Mouse (Mus musculus) CD4-positive, CD25-positive, alpha-beta regulatory T cell, adult 2 months (primary cell): ENCODE data around the gene Dohh.

Experiments
- DNase-seq: peaks from one replicate; pipeline ENCODE4 v3.0.0-alpha.2; 2012; ENCODE audit warnings: low read depth, low spot score

The Dohh gene

DNA sequence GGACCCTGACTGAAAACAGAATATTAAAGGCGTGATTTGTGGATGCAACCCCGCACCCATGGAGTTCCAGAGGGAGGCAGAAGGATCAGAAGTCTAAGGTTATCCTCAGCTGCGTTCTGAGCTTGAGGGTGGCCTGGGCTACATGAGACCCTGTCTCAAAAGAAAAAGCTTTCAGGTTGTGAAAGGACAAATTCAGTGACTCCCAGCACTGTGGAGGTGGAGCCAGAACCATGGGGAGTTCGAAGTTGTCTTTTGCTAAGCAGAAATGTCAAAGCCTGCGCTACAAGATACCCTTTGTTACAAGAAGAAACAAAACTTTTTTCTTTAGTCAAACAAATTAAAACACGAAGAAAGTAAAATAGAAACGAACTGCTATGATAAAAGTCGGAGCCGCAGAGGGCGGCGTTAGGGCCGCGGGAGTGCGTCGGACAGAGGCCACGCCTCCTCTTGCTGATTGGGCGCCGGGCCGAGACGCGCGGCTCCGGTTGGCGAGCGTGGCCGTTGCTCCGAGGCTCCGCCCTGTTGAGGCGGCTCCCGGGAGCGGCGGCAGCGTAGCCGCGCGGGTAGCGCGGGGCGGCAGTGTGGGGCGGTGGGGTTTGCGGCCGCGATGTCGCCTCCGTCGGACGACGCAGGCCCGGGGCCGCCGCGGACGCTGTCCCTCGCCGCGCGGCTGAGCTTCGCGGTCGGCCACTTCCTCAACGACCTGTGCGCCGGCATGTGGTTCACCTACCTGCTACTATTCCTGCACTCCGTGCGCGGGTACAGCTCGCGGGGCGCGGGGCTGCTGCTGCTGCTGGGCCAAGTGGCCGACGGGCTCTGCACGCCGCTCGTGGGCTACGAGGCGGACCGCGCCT, 27.0 kb upstream of the Dohh start, which contains the start of gene Mfsd12:
Mfsd12 (plus strand) TSS at position 501 of the 854 bp plus-strand sequence.
- DNase-seq = peak; percentile 95

DNA sequence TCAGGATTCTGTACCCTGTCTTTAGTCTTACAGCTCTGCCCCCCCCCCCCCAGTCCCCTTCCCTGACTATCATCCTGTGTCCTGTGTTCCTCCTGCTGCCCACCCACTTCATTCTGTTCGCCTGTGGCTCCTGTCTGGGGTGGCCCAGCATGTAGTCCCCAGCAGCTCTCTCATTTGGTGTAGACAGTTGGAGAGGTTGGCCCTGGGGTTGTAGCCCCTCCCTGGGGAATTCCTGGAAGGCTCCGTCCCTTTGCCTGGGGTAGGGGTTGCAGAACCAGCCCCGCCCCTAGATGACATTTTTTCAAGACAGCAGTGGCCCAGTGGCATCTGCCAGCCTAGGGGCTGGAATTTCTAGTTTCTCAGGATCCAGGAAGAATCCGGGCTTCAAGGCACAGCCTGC, 26.0 kb upstream of the Dohh start:
- DNase-seq = no peak

DNA sequence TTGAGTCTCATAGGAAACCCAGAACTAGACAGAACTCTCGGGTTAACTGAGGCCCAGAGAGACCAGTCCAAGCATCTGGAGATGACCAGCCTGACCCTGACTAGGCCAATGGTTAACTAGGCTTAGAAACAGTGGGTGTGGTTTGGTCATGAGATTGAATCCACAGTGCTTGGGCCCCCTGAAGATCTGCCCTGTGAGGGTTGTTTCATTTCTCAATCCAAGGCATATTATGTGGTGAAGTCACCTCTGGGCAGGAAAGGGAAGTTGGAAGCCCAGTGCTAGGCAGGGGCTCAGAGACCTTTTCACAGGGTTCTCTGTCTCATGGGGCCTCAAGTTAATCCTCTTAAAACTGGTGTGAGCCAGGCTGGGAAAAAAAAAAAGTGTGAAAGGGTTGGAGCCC, 25.4 kb upstream of the Dohh start:
- no peak for DNase-seq

DNA sequence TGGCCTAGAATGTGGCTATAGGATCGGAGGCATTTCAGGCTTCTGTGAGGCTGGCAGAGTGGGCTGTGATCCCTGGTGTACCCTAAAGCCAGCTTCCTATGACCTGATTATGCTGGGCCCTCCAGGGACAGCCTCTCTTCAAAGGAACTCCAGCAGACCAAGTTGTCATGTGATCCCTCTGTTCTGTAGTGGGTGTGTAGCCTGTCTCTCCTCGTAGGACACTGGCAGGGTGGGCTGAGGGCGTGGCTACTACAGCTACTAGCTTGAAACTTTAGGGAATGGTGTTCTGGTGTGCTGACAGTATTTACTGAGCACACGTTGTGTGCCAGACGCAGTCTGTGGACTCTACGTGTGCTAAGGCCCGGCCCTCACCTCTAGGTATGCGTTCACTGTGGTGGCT, 23.5 kb upstream of the Dohh start:
- no peak for DNase-seq

DNA sequence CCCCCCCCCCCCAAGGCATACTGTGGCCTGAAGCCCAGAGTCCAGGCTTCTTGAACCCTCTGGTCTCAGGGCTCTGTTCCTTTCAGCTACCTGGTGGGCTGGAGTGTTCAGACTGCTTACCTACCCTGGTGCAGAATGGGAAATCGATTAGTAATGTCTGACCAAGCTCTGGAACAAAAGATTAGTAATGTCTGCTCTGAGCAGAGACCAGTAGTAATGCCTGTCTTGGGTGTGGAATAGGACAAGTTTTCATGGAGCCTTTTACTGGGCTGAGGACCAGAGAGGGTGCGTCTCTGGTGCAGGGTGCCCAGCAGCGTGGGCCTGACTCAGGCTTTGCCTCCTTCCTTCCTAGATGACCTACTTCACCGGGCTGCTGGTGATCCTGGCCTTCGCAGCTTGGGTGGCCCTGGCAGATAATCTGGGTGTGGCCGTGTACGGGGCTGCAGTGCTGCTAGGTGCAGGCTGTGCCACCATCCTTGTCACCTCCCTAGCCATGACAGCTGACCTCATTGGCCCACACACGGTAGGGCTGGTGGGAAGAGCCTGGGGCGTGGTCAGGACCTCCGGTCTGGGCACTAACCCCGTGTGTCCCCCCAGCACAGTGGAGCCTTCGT, 21.8 kb upstream of the Dohh start:
- no peak for DNase-seq

DNA sequence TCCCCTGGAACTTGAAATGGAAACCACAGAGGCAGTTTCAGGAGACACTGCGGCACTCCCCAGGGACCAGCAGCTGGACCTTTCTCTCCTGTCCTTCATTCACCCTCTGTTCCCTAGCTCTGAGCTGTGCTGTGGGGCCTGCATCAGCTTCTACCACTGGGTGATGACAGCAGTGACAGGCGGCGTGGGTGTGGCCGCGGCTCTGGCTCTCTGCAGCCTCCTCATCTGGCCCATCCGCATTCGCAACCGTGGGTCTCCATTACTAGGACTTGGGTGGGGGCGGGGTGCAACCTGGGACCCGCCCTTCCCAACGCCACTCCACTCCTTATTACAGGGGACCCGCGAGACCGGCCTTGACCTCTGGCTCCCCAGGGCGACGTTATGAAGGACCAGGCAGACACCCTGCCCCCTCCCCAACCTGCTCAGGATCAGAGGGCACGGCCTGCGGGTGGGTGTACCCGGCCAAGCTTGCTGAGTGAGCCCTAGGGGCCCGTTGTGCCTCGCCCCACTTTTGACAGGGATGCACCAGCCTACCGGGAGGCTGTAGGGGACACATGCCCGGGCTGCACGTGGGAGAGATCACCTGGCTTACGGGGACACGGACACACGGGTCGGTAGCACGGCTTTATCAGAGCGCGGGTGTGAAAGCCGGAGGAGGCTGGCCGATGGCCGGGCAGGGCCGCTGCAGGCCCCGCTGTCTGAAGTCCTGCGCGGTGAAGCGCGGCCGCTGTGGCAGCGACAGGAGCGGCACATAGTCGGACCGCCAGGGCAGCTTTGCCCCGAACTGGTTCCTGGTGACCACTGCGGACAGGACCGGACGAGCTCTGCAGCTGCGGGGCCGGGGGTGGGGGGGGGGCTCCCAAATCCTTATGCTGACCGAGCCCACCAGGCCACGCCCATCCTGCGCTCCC, 20.5 kb upstream of the Dohh start:
- DNase-seq = no peak

DNA sequence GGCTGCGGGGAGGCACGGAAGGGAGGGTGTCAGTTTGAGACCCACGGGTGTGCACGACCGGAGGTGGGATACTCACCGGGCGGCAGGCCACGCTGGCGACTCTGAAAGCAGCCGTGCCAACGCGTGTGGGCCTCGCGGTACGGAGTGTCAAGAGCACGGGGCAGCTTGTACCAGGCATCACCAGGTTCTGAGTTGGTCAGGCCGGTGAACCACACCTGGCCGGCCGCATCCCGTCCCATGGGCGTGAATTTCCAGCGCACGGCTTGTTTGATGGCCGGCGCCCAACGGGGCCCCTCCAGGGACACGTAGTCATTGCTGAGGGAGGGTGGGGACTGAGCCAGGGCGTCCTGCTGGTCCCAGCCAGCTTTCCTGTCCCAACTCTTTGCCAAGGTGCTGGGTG, 19.6 kb upstream of the Dohh start:
- DNase-seq = no peak

DNA sequence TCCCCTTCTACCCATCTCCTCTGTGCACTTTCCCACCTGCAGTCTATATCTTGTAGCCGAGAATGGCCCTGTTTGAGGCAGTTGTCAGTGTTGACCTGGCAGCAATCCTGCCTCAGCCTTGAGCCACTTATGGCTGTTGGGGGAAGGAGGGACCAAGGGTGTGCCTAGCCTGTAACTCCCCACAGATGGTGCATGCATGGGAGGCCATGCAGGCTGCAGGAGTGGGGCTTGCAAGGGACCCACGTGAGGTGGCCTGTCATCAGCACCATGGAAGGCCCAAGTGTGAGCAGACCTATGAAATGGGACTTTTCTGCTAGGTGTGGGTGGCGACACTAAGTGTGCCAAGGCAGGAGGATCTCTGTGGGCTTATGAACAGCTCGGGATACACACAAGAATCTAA, 19.2 kb upstream of the Dohh start:
- DNase-seq = no peak

DNA sequence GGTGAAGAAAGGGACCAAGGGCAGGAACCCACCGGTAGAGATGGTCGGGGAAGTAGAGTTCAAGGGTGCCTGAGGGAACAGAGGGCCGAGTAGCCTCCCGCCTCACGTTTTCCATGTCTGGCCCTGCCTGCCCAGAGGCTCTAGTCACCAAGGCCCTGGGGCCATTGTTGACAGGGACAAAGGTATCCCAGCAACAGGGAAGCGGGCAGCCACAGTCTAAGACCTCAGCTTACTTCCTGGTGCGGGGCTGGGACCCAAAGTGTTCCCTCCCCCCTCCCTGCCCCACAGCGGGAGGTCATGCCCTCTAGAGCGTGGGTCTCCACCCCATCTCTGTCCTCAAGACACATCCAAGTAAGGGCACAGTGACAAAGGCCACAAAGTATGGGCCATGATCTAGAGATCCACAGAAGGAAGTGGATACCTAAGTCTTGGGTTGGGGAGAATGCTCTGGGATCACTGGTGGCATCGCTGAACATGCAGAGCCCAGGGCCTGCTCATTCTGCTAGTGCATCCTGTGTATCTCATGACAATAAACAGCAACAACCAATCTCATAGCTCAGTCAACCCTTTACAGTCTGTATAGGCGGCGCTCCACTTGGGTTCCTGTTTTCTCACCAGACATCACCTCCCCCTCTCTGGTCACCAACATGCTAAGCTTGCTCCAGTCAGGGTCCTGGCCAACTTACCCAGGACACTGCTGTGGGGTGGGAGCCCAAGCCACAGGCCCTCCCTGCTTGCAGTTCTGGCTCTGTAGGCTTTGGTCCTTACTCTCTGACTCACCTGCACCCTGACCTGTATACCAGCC, 18.4 kb upstream of the Dohh start, which contains the start of gene 4930404N11Rik:
4930404N11Rik (minus strand) TSS at position 145 of the 805 bp plus-strand sequence.
- no peak for DNase-seq

DNA sequence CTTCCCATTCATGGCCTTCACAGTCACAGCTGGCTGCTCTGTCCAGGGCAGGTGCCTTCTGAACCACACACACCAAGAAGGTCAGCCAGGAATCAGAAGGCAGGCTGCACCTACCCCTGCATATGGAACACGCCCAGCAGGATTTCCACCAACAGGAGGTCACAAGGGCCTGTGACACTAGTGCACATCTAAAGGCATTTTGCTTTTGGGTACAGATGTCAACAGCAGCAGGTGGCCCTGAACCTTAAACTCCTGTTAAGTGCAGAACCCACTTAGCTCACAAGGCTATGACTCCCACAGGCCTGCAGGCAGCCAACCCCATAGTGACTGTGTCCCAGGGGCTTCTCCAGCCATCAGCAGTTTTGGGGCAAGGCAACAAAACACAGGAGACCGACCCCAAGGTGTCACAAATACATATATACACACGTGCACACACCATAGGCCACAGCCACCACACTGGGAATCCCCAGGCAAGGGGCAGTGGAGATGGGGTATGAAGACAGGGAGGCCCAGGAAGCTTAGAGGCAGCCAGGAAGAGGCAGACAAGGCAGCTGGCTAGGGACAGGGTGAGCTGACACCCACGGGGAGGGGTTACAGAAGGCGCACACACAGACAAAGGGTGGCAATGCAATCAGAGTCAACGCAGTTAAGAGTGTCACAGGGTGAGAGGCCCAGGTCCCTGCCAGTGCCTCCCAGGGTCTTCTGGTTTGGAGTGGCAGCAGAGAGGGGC, 17.6 kb upstream of the Dohh start:
- no peak for DNase-seq

DNA sequence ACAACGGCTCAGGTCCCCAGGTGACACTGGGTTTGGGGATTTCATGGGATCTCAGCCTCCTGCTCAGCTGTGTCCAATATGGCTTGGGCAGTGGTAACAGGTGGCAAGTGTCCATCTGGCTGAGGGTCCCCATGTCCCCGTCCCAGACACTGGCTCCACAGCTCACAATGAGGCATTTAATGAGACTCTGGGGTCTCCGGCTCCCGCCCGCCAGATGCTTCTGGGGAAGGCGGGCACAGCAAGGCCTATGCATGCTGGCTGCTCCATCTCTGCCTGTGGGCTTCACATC, 17.1 kb upstream of the Dohh start:
- no peak for DNase-seq

DNA sequence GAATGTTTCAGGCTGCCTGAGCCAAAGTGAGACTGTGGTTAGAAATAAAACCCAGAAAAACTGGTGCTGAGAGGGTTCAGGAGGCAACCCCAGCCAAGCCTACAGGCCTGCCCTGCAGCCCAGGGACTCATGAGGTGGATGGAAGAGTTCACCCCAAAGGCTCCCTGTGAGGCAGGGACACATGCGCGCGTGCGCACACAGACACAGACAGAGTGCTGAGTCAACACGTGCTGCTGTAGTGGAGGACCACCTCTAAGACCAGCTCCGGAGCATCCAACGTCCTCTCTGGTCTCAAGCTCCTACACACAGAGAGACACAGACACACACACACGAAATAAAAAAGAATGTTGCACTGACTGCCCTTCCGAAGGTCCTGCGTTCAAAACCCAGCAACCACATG, 8.9 kb upstream of the Dohh start:
- no peak for DNase-seq

DNA sequence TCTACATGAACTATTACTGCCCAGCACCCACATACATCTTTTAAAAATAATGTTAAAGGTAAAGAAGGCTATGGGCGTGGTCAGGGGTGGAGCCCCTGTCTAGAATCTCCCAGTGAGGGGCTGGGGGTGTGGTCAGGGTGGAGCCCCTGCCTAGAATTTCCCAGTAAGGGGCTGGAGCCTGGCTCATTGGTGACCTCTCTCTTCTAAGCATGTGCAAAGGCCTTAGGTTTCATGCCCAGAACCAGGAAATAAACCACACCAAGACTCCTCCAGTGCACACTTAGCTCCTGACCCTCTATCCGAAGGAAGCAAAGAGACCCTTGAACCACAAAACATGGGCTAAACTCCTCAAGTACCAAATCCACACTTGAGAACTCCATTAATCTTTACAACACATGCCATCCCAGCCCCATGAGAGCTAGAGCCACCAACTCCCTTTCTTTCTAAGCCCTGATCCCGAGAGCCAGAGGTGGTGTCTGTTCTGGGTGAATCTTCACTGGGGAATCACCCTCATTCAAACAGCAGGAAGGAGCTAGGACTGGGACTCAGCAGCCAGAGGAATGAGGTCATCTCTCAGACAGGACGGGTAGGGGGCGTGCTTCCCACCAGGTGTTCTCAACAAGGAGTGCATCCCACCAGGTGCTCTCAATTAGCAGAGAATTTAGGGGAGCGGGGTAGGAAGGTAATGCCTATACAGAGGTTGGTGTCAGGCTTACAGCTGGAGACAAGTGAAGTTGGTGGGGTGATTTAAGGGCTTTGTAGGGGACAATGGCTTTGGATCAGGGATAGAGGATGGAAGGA, 7.5 kb upstream of the Dohh start:
- no peak for DNase-seq

DNA sequence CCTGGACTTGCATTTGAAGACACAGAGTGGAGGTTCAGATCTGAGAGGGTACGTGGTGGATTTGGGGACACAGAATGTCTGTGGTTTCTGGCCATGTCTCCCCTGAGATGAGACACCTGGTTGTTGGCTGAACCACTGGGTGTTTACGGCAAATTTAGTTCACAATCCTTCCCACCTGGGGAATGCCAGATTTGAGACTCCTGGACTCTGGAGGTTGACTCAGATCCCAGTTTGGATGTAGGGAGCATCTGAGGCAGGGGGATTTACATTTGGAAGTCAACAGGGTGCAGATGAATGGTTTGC, 6.9 kb upstream of the Dohh start:
- DNase-seq = no peak

DNA sequence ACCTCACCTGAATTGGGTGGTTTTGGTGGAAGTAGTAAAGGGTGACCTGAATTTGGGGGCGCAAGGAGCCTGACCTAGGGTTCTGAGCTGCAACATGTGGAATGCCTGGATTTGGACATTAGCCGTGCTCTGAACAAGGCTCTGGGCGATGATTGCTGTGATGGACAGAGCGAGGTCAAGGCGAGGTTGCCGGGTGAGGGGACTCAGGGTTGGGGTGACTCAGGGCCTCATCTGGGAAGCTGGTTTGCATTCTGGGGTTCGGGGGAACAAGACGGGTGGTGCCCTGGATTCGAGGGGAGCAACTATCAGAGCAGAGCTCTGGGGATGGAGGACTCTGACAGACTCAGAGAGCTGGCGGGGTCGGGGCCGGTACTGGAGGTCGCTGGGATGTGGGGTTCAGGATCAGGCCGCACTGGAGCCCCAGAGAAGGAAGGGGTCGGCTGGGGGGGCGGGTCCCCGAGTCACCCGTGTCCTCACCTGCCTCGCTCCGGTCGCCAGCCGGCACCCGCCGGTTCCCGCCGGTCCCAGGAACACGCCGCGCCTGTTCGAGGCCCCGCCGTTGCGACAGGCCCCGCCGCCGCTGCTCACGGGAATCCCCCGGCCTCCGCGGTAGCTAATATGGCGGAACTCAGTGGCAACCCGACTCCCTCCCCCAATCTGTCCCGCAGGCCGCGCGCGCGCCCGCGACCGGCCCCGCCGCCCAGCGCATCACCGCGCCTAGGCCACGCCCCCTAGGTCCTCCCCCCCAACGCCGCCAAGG, 6.3 kb upstream of the Dohh start, which contains the start of gene Fzr1:
Fzr1 (minus strand) TSS at position 724 of the 760 bp plus-strand sequence.
- no peak for DNase-seq

DNA sequence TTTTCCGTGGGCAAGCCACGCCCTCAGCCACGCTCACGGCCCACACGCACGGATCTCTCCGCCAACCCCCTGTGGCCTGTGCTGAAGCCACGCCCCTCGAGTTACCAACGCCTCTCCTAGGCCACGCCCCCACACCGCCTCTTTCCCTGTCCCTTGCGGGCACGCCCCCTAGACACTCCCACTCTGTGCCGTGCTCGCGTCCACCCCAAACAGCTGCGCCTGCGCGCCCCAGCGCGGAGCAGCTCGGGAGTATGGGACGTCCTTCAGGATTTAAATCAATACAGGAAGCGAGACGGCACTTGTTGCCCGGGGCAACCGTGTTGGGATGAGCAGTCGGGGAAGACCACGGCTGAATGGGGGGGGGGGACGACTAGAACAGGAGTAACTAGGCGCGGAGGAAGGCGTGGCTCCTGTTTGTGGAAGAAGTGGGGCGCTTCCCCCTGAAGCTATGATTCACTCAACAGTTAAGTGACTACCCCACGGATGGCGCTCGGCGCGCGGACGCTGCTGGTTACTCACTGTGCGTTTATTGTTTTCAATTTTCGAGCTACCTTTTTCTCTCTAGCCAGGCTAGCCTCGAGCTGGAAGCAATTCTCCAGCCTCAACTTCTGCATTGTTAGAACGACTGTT, 5.6 kb upstream of the Dohh start:
- peak; percentile 100 for DNase-seq

DNA sequence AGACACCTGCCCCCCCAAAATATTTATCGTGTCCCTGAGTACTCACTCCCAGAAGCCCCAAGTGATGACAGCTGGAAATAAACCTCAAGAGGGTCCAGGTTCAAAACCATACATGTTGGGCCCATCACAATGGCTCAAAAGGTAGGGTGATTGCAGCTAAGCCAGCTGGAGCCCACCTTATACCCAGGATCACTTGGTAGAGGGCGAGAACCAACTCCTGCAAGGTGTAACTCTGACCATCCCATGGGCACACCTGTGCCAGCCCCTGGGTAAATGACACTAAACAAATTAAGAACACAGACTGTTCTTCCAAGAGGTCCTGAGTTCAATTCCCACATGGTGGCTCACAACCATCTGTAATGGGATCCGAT, 5.1 kb upstream of the Dohh start:
- no peak for DNase-seq

DNA sequence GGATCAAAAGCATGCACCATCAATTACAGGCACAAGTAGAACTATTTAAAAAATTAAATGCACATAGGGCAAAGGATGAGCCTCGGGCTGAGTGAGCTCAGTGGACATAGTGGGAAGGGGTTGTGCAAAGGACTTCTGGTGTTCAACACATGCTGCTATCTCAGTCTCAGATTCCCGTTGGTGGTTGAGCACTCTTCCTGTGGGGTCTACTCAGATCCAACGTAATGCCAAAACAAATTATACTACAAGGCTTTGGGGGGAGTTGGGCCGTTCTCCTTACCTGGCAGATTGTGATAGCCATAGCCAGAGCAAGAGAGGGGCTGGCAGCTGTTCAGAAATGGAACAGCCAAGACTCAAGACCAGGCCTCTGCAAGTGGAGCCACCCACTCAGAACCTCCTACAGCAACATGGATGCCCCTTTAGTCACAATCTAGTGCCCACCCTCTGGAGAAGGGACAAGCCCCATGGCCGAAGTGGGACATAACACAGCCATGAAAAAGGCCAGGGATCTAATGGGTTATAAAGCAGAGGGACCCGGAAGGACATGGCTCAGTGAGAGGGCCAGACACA, 4.3 kb upstream of the Dohh start:
- no peak for DNase-seq

DNA sequence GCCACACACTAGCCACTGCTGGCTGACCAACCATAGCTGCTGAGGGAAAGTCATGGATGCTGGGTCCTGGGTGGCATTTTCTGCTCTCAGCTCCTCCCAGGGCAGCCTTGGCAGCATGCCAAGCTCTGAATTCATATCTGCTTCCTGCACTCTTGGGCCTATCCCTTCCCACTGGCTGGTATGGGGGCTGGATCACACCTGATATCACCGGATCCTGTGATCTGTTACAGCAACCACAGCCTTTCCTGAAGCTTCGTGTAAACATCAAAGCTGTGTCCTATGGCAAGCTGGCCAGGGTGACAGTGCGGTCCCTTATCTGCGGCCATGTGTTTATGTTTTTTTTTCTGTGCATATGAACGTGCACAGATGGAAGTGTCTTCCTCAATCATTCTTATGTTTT, 2.2 kb upstream of the Dohh start:
- peak; percentile 36 for DNase-seq
